Mouse (Mus musculus): Measurements from ENCODE around the gene Nat10. TPM values are rescaled to one million over a fixed set of nuclear protein-coding genes. Genes with fewer than 3 reads are reported as not detected.

Nat10 gene
- total RNA-seq (2021) = 46.9 and 59.8 TPM in 2 replicates
- long read RNA-seq, transcript Nat10-201 (29 exons, 3,879 nt) = major isoform, 8 of 20 reads
- long read RNA-seq, partial matches to known transcripts = 9 of 20 reads
- long read RNA-seq, other reads (novel, unspliced or antisense) = 3 of 20 reads

DNA sequence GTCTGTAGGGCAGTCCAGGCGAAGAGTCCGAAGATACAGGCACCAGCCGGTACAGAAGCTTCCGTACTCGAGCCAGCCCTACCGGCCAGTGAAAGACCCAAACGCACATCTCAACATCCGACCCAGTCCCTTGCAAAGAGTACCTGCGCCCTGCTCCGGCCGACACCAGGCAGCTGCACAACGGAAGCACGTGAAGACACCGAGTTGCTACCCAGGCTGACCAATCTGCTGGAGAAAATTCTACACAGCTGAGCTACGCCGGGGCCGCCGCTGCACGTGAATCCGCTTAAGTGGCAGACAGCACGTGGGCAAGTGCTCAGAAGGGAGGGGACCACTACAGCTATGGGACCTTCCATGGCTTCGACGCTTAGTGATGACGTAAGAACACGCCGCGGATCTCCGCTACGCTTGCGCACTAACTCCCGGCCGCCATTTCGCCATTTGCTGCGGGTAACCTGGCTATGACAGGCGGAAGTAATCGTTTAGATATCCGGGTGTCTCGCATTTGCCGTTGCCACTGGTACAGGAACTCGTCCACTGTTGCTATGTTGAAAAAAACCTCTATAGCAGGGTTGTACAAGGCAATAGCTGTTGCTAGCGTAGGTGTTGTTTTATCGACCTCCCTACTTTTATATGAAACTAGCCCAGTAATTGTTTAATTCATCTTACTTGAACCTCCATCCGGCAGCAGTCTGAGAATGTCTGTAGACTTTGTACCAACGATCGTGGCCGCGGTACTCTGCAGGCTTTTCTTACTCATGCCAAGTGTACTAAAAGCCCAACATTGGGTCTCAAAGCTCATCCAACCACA, at the start of gene Nat10:
TSS of gene Nat10 (minus strand) at position 365 of the 811 bp plus-strand sequence.
- peak; percentile 95 for DNase-seq

DNA sequence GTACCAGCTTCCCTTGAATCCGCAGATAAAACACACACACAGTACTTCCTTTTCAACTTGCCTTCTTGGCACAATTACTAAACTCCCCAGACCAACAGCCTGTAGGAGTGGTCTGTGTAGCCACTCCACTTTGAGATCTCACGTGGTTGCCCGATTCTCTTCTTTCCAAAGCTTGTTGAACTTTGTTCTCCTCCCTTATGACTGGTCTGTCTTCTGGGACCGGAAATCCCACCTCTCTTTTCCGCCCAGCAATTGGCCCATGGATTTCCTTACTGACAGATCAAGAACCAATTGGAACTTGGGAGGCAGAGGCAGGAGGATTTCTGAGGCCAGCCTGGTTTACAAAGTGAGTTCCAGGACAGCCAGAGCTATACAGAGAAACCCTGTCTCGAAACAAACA, 49.3 kb upstream of the Nat10 start:
- DNase-seq = no peak

DNA sequence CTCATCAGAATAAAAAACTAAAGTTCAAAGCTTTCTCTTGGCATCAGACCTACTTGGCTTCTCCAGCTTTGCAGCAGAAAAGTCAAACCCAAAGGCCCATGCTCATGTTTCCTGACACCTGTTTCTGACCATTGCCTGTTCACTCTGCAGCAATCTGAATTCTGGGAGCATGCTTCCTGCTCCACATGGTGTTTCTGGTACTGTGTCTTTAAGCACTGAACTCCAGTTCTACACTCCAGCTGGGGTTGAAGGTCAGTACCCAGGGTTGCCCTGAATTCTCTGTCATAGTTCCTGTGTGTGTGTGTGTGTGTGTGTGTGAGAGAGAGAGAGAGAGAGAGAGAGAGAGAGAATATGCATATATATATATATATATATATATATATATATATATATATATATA, 47.4 kb upstream of the Nat10 start:
- DNase-seq = no peak

- DNase-seq = no peak
Measured at GRCm38 (mm10) chr2:103803770-103804530, 42.9 kb upstream of the Nat10 start.

- no peak for DNase-seq
Measured at GRCm38 (mm10) chr2:103802422-103802821, 41.4 kb upstream of the Nat10 start.

DNA sequence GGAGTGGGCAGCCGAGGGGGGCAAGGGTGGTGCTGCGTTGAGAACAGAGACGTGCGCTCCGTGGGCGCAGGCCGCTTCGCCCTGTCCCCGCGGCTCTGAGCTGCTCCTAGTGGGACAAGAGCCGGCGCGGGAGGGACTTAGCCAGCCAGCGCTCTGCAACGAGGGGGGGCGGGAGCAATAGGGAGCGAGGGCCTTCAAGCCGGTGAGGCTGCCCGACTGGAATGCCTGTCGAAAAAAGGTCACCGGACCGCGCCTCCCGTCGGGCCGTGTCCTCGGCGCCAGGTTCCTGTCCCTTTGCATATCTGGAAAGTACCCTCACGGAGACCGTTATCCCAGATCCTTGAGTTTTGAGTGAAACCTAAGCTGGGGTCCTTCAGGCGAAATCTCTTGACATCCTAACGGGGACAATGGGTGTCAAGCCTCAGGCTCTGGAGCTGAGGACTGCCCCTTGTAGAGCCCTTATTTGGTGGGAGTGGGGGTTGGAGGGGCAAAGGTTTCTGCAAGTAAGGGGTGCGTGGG, 36.5 kb upstream of the Nat10 start, which contains the start of gene Caprin1:
TSS of gene Caprin1 (minus strand) at position 159 of the 519 bp plus-strand sequence.
- DNase-seq = peak; percentile 91

GRCm38 (mm10) chr2:103796861-103797466, 35.9 kb upstream of the Nat10 start:
- DNase-seq = peak; percentile 89

DNA sequence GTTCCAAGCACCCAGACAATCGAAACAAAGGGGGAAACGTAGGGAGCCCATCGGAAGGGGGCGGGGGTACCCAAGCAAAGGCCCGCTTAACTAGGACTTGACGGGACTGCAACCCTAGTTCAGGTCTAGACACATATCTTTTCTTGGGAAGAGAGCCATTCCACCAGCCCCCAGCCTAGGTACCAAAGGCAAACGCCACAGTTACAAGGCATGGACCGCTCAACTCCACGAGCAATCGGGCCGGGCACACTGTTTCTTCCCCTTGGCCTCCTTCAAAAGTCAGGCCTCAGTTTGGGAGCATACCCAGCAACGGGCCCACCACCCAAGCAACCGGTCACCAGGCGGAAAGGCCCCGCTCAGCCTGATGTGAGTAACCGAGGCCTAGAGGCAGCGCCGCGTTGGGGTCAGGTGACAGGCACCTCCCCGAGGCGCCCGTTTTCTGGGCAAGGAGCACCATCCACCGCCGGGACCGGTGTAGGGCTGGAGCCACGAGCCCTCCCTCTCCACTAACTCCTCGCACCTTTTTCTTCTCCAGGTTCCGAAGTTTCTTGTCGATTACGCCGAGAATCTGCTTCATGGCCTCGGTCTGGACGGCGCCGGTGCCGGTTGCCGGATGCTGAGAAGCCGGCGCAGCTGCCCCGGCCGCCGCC, 35.3 kb upstream of the Nat10 start:
- peak; percentile 67 for DNase-seq

GRCm38 (mm10) chr2:103795843-103796210, 34.8 kb upstream of the Nat10 start:
- peak; percentile 83 for DNase-seq

- no peak for DNase-seq
Measured at GRCm38 (mm10) chr2:103792009-103792408, 30.9 kb upstream of the Nat10 start.

DNA sequence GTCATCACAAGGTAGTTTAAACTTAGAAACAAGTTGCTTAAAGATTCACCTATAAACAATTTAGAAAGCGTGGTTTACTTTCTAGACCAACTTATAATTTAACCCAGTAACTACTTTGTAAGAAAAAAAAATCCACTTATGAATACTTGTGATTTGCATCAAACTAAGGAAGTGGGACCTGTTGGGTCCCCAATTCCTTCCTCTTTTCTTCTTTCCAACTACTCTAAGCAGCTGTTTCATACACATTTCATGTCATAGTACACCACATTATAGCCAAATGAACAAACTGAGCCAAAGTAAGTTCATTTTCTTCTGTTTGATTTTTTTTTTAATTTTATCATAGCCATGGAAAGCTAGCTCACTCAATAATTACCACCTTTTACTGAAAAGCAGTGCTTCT, 24.7 kb upstream of the Nat10 start:
- DNase-seq = no peak

DNA sequence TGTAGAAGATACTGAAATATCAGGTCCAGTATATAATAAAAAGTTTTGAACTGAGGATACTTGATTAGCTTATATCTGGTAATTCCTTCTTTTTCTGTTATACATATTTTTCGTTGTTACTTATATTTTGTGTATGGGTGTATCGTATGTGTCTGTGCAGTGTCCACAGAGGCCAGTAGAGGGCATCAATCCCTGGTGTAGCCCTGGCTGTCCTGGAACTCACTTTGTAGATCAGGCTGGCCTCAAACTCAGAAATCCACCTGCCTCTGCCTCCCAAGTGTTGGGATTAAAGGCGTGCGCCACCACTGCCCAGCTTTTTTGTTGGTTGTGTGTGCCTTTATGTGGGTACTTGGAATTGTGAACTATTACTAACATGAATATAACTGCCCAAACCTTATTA, 23.6 kb upstream of the Nat10 start:
- DNase-seq = no peak

GRCm38 (mm10) chr2:103762492-103762891, 1.4 kb upstream of the Nat10 start:
- no peak for DNase-seq

DNA sequence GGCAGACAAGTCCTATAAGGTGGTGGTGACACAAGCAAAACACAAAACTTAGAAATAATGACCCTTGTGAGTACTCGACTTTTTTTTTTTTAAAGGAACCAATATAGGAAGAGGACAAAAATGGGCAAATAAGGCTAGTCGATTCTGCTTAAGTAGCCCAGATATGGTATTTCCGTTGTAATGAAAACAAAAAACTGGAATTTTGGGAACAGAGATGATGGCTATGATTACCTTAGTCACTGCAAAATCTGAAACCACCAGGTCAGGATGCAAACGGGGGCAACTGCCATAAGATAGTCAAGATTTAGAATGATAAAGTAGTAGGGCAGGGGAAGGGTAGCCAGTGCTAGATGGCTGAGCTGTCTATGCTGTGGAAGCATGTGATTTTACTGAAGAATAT, 923 bp upstream of the Nat10 start:
- DNase-seq = no peak

DNA sequence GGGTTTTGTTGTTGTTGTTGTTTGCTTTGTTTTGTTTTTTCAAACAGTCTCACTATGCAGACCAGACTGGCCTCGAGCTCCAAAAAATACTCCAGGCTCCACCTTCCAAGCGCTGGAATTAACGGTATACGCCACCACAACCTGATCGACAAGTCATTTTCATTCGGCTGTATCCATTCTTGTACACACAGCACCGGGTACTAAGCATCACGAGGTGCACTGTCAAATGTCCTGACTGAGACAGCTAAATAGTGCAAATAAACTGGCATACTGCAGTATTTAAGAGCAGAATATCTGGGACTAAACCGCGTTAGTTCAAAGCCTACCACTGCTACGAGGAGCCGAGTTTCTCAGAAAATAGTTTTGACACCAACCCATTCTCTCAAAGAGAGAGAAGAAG, 649 bp downstream of the Nat10 start:
- no peak for DNase-seq

- no peak for DNase-seq
Measured at GRCm38 (mm10) chr2:103755458-103756085, 5.5 kb downstream of the Nat10 start.

- no peak for DNase-seq
Measured at GRCm38 (mm10) chr2:103754614-103755013, 6.5 kb downstream of the Nat10 start.

GRCm38 (mm10) chr2:103751771-103752170, 9.3 kb downstream of the Nat10 start:
- DNase-seq = no peak

- DNase-seq = no peak
Measured at GRCm38 (mm10) chr2:103749091-103749490, 12.0 kb downstream of the Nat10 start.

- DNase-seq = no peak
Measured at GRCm38 (mm10) chr2:103747891-103748290, 13.2 kb downstream of the Nat10 start.

DNA sequence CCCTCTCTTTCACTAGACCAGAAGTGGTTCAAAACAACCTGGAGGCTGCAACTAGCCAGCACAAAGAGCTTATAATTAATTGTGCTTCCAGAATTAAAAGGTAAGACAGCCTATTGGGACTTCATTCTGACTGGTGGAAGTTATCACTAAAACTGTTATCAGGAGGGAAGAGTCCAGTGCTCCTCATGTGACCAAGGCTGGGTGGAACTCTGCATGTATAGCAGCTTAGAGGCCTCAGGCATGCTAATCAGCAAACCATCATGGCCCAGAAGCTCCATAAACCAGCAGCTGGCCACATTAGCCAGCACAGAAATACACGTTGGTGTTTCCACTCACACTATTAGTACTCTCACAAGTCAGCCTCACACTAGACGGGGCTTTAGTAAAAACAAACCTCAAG, 14.3 kb downstream of the Nat10 start:
- DNase-seq = no peak

DNA sequence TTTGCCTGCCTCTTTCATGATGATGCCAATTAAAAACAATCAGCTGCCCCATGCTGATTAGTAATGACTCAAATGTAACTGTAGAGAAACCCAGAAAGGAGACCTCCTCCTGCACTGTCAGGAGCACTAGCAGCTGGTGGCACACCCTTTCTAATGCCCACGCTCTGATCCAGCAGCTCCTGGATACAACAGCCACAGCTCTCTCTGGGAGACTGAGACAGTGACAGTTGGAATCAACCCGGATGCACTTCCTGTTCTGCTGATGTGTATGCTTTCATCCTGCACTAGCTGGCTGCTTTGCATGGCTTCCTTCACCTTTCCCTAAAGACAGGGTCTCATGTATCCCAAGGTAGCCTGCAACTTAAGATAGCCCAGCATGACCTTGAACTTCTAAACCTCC, 15.0 kb downstream of the Nat10 start:
- no peak for DNase-seq

Data from adrenal gland, postnatal 25 days (tissue).